ENCODE assay signal across 11 mouse cellular contexts in genomic region chr10:79745411-79745810, GRCm38 (mm10). TPM values are rescaled to one million over a fixed set of nuclear protein-coding genes. Genes with fewer than 3 reads are reported as not detected.
DNase-seq lines count a peak whose midpoint lies in the region; ATAC-seq and TF ChIP-seq lines count a peak whose summit lies in the region.
"Had no signal": no experiment of that assay in that cellular context is flagged by ENCODE, and none has a peak within 500 bp of the region (broad histone marks: within the 10 kb centered on the region; RNA-seq: fewer than 3 reads in every experiment).

No protein-coding gene starts in this region.

- TF ChIP-seq POLR2A in MEL (IDR thresholded peaks at IDR 0.05; ENCODE audit: control insufficient read depth in 1 of 2, insufficient read depth in 1 of 2, low read depth in 1 of 2, low read length in 2 of 2, poor library complexity in 1 of 2): no peak

- WGBS in hindbrain, embryonic 16.5 days: 94% methylated on average over 3 of the region's 3 CpGs
- WGBS in liver, postnatal 0 days (ENCODE audit: insufficient replicate concordance): 71% methylated on average over 3 of the region's 3 CpGs

- intact Hi-C loops in gastrocnemius, adult 2 months (cut with DNase I): no loop called here
- intact Hi-C loops in gastrocnemius, postnatal 36 days (cut with DNase I): no loop called here
- intact Hi-C loops in gastrocnemius, postnatal 14 days (cut with DNase I; ENCODE audit: low total_unique reads): no loop called here

- ATAC-seq in hindbrain, embryonic 16.5 days: no peak
- ATAC-seq in liver, postnatal 0 days: no peak
- ATAC-seq in megakaryocyte progenitor cell, adult 5-6 weeks (replicated peaks; ENCODE audit: poor library complexity): no peak

- H3K4me1 ChIP-seq in MEL (ENCODE audit: control insufficient read depth in 1 of 2, insufficient read depth in 2 of 2, low read length in 2 of 2): peaks cover 0 to 10% of the 10 kb centered on the region in 2 experiments; a peak in 2 of 4 replicates
- peaks cover 9% of the 10 kb centered on the region for H3K4me1 ChIP-seq in hindbrain, embryonic 16.5 days (ENCODE audit: control insufficient read depth, insufficient read depth, low read depth, low read length)
- H3K4me1 ChIP-seq in liver, postnatal 0 days (ENCODE audit: insufficient read depth): peaks cover 16% of the 10 kb centered on the region

- DNase-seq in gastrocnemius, adult 2 months: no peak
- no peak for DNase-seq in gastrocnemius, postnatal 36 days
- DNase-seq in MEL (ENCODE audit: low read depth, low spot score): no peak
- no peak for DNase-seq in liver, postnatal 0 days
- DNase-seq in ovary, postnatal 36 days (ENCODE audit: low spot score): no peak
- DNase-seq in gastrocnemius, postnatal 14 days: no peak

- H3K36me3 ChIP-seq in MEL (ENCODE audit: control insufficient read depth in 1 of 2, insufficient read depth in 2 of 2, low read length in 2 of 2): peaks cover 0 to 6% of the 10 kb centered on the region in 2 experiments; a peak in 3 of 4 replicates
- H3K36me3 ChIP-seq in hindbrain, embryonic 16.5 days (ENCODE audit: control insufficient read depth, insufficient read depth, low read length): peaks cover 30% of the 10 kb centered on the region
- H3K36me3 ChIP-seq in liver, postnatal 0 days (replicated peaks; ENCODE audit: insufficient read depth, low read length): peaks cover 20% of the 10 kb centered on the region

- TF ChIP-seq EP300 in MEL (IDR thresholded peaks at IDR 0.05; ENCODE audit: low read depth in 1 of 2, low read length in 2 of 2): no peak
- TF ChIP-seq EP300 in liver, postnatal 0 days (IDR thresholded peaks at IDR 0.05; ENCODE audit: low read depth): no peak

- peak overlapping the region; percentile 67 for H3K4me2 ChIP-seq in hindbrain, embryonic 16.5 days (ENCODE audit: low read length)
- peak overlapping the region; percentile 76 for H3K4me2 ChIP-seq in liver, postnatal 0 days (ENCODE audit: low read depth, low read length)

- H3K27ac ChIP-seq in gastrocnemius, adult 2 months: no peak overlapping the region
- no peak overlapping the region for H3K27ac ChIP-seq in MEL (ENCODE audit: control insufficient read depth, low read depth, low read length)
- no peak overlapping the region for H3K27ac ChIP-seq in hindbrain, embryonic 16.5 days (ENCODE audit: low read depth, low read length)
- no peak overlapping the region for H3K27ac ChIP-seq in liver, postnatal 0 days (ENCODE audit: low read depth)

- H3K79me2 ChIP-seq in MEL (ENCODE audit: control insufficient read depth, insufficient read depth, low read length, poor library complexity): peaks cover 9% of the 10 kb centered on the region

- no peaks in the 10 kb centered on the region for H3K9me3 ChIP-seq in MEL (replicated peaks; ENCODE audit: insufficient read depth, low read length)
- H3K9me3 ChIP-seq in hindbrain, embryonic 16.5 days (ENCODE audit: control insufficient read depth, low read length): peaks cover 7% of the 10 kb centered on the region; the same call in 1 of the 2 replicates
- H3K9me3 ChIP-seq in liver, postnatal 0 days (ENCODE audit: low read length): no peaks in the 10 kb centered on the region

- H3K27me3 ChIP-seq in MEL (ENCODE audit: control insufficient read depth in 1 of 2, insufficient read depth in 2 of 2, low read length in 2 of 2): no peaks in the 10 kb centered on the region
- H3K27me3 ChIP-seq in hindbrain, embryonic 16.5 days (replicated peaks; ENCODE audit: control insufficient read depth, insufficient read depth, low read length): no peaks in the 10 kb centered on the region
- no peaks in the 10 kb centered on the region for H3K27me3 ChIP-seq in liver, postnatal 0 days (ENCODE audit: insufficient read depth, low read length)

- TF ChIP-seq RAD21 in MEL (IDR thresholded peaks at IDR 0.05; ENCODE audit: low read depth, low read length): no peak

- H3K4me3 ChIP-seq in gastrocnemius, adult 2 months: peak overlapping the region; percentile 95
- peak overlapping the region; percentile 82 to 91; a peak in 3 of 4 replicates for H3K4me3 ChIP-seq in MEL (ENCODE audit: control insufficient read depth in 1 of 2, insufficient read depth in 1 of 2, low read depth in 2 of 2, low read length in 2 of 2)
- H3K4me3 ChIP-seq in hindbrain, embryonic 16.5 days (ENCODE audit: low read length): peak overlapping the region; percentile 66; the same call in 1 of the 2 replicates
- H3K4me3 ChIP-seq in liver, postnatal 0 days (ENCODE audit: low read depth, low read length): peak overlapping the region; percentile 55; the same call in 1 of the 2 replicates

- no peak overlapping the region for H3K9ac ChIP-seq in MEL (ENCODE audit: control insufficient read depth, low read depth, low read length, poor library complexity, severe bottlenecking)
- no peak overlapping the region for H3K9ac ChIP-seq in hindbrain, embryonic 16.5 days (ENCODE audit: low read depth, low read length)
- peak overlapping the region; percentile 54 for H3K9ac ChIP-seq in liver, postnatal 0 days (replicated peaks)

- TF ChIP-seq CTCF in gastrocnemius, adult 2 months (IDR thresholded peaks at IDR 0.05): no peak
- TF ChIP-seq CTCF in MEL (IDR thresholded peaks at IDR 0.05 in 2 of 3, conservative IDR thresholded peaks at IDR 0.05 in 1 of 3; ENCODE audit: control insufficient read depth in 1 of 3, insufficient read depth in 1 of 3, low read depth in 2 of 3, low read length in 3 of 3, poor library complexity in 1 of 3, severe bottlenecking in 1 of 3): no peak
- TF ChIP-seq CTCF in liver, postnatal 0 days (IDR thresholded peaks at IDR 0.05; ENCODE audit: low read depth): no peak

TF ChIP-seq in MEL, 35 proteins besides CTCF, POLR2A, EP300 and RAD21 (continues in another document):
- TF ChIP-seq POLR2AphosphoS5 (IDR thresholded peaks at IDR 0.05; ENCODE audit: borderline replicate concordance, low read depth, low read length): no peak
- no peak for TF ChIP-seq SIN3A (IDR thresholded peaks at IDR 0.05; ENCODE audit: low read length)
- TF ChIP-seq ZMIZ1 (IDR thresholded peaks at IDR 0.05; ENCODE audit: low read depth, low read length): no peak
- TF ChIP-seq ZKSCAN1 (IDR thresholded peaks at IDR 0.05; ENCODE audit: low read depth, low read length): no peak
- TF ChIP-seq MYC (IDR thresholded peaks at IDR 0.05; ENCODE audit: low read depth, low read length): no peak

RNA-seq across cellular contexts. Expression of gene Polrmt, which starts 1.0 kb away (rescaled TPM):
- 10 to 100 TPM; 27.0 to 40.8 TPM for total RNA-seq in gastrocnemius, adult 2 months (2021)
- 10 to 100 TPM; 29.4 to 33.2 TPM for total RNA-seq in gastrocnemius, postnatal 36 days (2021)
- 35.7 and 36.7 TPM in 2 replicates for total RNA-seq in MEL (2012; rRNA removed)
- 10 to 100 TPM in 1 of 2 experiments, not detected in 1; 66.9 TPM for polyA plus RNA-seq in MEL (2012; ENCODE audit: insufficient read depth in 1 of 2, insufficient read length in 2 of 2, low read depth in 1 of 2, low replicate concordance in 2 of 2, missing spikeins in 1 of 2)
- 37.1 and 50.6 TPM in 2 replicates for polyA plus RNA-seq in hindbrain, embryonic 16.5 days (2015; fragmentation: Nextera tagmentation; extraction: Ambion mirVana)
- polyA plus RNA-seq in liver, postnatal 0 days (2015; fragmentation: Nextera tagmentation; extraction: Ambion mirVana): 9.9 and 12.6 TPM in 2 replicates
- 36.9 and 46.9 TPM in 2 replicates for total RNA-seq in megakaryocyte progenitor cell, adult 5-6 weeks (2015)
- total RNA-seq in megakaryocyte progenitor cell, adult 5-6 weeks (2017): 10.8 and 14.6 TPM in 2 replicates
- total RNA-seq in gastrocnemius, postnatal 14 days (2021): 10 to 100 TPM; 21.5 to 21.6 TPM

RNA-seq across cellular contexts. Expression of gene Fgf22, which starts 9.5 kb away (rescaled TPM):
- not detected for total RNA-seq in gastrocnemius, adult 2 months (2021)
- not detected for total RNA-seq in gastrocnemius, postnatal 36 days (2021)
- 0.15 and 0.33 TPM in 2 replicates for total RNA-seq in MEL (2012; rRNA removed)
- polyA plus RNA-seq in MEL (2012; ENCODE audit: insufficient read depth in 1 of 2, insufficient read length in 2 of 2, low read depth in 1 of 2, low replicate concordance in 2 of 2, missing spikeins in 1 of 2): under 1 TPM in 1 of 2 experiments, not detected in 1; 0.33 TPM
- polyA plus RNA-seq in hindbrain, embryonic 16.5 days (2015; fragmentation: Nextera tagmentation; extraction: Ambion mirVana): 1.9 and 3.1 TPM in 2 replicates
- not detected in 2 replicates for polyA plus RNA-seq in liver, postnatal 0 days (2015; fragmentation: Nextera tagmentation; extraction: Ambion mirVana)
- not detected in 2 replicates for total RNA-seq in megakaryocyte progenitor cell, adult 5-6 weeks (2015)
- not detected in 2 replicates for total RNA-seq in megakaryocyte progenitor cell, adult 5-6 weeks (2017)
- total RNA-seq in gastrocnemius, postnatal 14 days (2021): not detected
- total RNA-seq: adrenal gland, postnatal 4 days; gastrocnemius, postnatal 4 days; neutrophil, adult 5-6 weeks had no signal

RNA-seq across cellular contexts. Expression of gene Rnf126, which starts 21.3 kb away (rescaled TPM):
- 10 to 100 TPM; 46.1 to 53.6 TPM for total RNA-seq in gastrocnemius, adult 2 months (2021)
- total RNA-seq in gastrocnemius, postnatal 36 days (2021): 10 to 100 TPM; 35.1 to 40.1 TPM
- 78.8 and 84.8 TPM in 2 replicates for total RNA-seq in MEL (2012; rRNA removed)
- 100 to 1,000 TPM; 174 to 184 TPM for polyA plus RNA-seq in MEL (2012; ENCODE audit: insufficient read depth in 1 of 2, insufficient read length in 2 of 2, low read depth in 1 of 2, low replicate concordance in 2 of 2, missing spikeins in 1 of 2)
- polyA plus RNA-seq in hindbrain, embryonic 16.5 days (2015; fragmentation: Nextera tagmentation; extraction: Ambion mirVana): 74.2 and 101 TPM in 2 replicates
- polyA plus RNA-seq in liver, postnatal 0 days (2015; fragmentation: Nextera tagmentation; extraction: Ambion mirVana): 28.2 and 34.1 TPM in 2 replicates
- total RNA-seq in megakaryocyte progenitor cell, adult 5-6 weeks (2015): 55.6 and 63.0 TPM in 2 replicates
- 18.4 and 20.2 TPM in 2 replicates for total RNA-seq in megakaryocyte progenitor cell, adult 5-6 weeks (2017)
- total RNA-seq in gastrocnemius, postnatal 14 days (2021): 10 to 100 TPM; 25.9 to 30.6 TPM

RNA-seq across cellular contexts. Expression of gene Hcn2, which starts 29.0 kb away (rescaled TPM):
- under 1 TPM; 0.47 to 0.84 TPM for total RNA-seq in gastrocnemius, adult 2 months (2021)
- total RNA-seq in gastrocnemius, postnatal 36 days (2021): under 1 TPM; 0.72 to 0.79 TPM
- total RNA-seq in MEL (2012; rRNA removed): 0.42 and 0.59 TPM in 2 replicates
- polyA plus RNA-seq in MEL (2012; ENCODE audit: insufficient read depth in 1 of 2, insufficient read length in 2 of 2, low read depth in 1 of 2, low replicate concordance in 2 of 2, missing spikeins in 1 of 2): 1 to 10 TPM in 1 of 2 experiments, not detected in 1; 1.6 TPM
- polyA plus RNA-seq in hindbrain, embryonic 16.5 days (2015; fragmentation: Nextera tagmentation; extraction: Ambion mirVana): 1.2 and 1.4 TPM in 2 replicates
- polyA plus RNA-seq in liver, postnatal 0 days (2015; fragmentation: Nextera tagmentation; extraction: Ambion mirVana): 0.04 and 0.06 TPM in 2 replicates
- not detected in 2 replicates for total RNA-seq in megakaryocyte progenitor cell, adult 5-6 weeks (2015)
- total RNA-seq in megakaryocyte progenitor cell, adult 5-6 weeks (2017): not detected in 2 replicates
- total RNA-seq in gastrocnemius, postnatal 14 days (2021): under 1 TPM; 0.42 to 0.78 TPM
- total RNA-seq: neutrophil, adult 5-6 weeks had no signal

RNA-seq across cellular contexts. Expression of gene Fstl3, which starts 31.7 kb away (rescaled TPM):
- total RNA-seq in gastrocnemius, adult 2 months (2021): 1 to 10 TPM; 1.0 to 1.5 TPM
- total RNA-seq in gastrocnemius, postnatal 36 days (2021): 1 to 10 TPM; 1.2 to 1.8 TPM
- total RNA-seq in MEL (2012; rRNA removed): 2.2 and 4.3 TPM in 2 replicates
- polyA plus RNA-seq in MEL (2012; ENCODE audit: insufficient read depth in 1 of 2, insufficient read length in 2 of 2, low read depth in 1 of 2, low replicate concordance in 2 of 2, missing spikeins in 1 of 2): 1 to 10 TPM in 1 of 2 experiments, not detected in 1; 7.1 TPM
- 2.6 and 3.0 TPM in 2 replicates for polyA plus RNA-seq in hindbrain, embryonic 16.5 days (2015; fragmentation: Nextera tagmentation; extraction: Ambion mirVana)
- 0.36 and 0.63 TPM in 2 replicates for polyA plus RNA-seq in liver, postnatal 0 days (2015; fragmentation: Nextera tagmentation; extraction: Ambion mirVana)
- 1.6 and 2.7 TPM in 2 replicates for total RNA-seq in megakaryocyte progenitor cell, adult 5-6 weeks (2015)
- 1.3 and 3.6 TPM in 2 replicates for total RNA-seq in megakaryocyte progenitor cell, adult 5-6 weeks (2017)
- total RNA-seq in gastrocnemius, postnatal 14 days (2021): 1 to 10 TPM; 1.3 to 2.2 TPM
